Mouse (Mus musculus) layer of hippocampus, postnatal 10 days (tissue): Measurements from ENCODE around the gene Adamts20. TPM values are rescaled to one million over a fixed set of nuclear protein-coding genes. Genes with fewer than 3 reads are reported as not detected.

Source experiments
- DNase-seq, 2 experiments: peaks; one replicate each; pipeline ENCODE4 v3.0.0; 2021; ENCODE audit warnings: low spot score in 2 of 2
- total RNA-seq, 2 experiments: library from RNA; stranded (reverse); gene quantifications; 2 replicates each; pipeline ENCODE4 v1.2.3; 2021

Adamts20 gene
- total RNA-seq, 2 experiments from 2014 or later, result 10.2 to 12.5 TPM

DNA sequence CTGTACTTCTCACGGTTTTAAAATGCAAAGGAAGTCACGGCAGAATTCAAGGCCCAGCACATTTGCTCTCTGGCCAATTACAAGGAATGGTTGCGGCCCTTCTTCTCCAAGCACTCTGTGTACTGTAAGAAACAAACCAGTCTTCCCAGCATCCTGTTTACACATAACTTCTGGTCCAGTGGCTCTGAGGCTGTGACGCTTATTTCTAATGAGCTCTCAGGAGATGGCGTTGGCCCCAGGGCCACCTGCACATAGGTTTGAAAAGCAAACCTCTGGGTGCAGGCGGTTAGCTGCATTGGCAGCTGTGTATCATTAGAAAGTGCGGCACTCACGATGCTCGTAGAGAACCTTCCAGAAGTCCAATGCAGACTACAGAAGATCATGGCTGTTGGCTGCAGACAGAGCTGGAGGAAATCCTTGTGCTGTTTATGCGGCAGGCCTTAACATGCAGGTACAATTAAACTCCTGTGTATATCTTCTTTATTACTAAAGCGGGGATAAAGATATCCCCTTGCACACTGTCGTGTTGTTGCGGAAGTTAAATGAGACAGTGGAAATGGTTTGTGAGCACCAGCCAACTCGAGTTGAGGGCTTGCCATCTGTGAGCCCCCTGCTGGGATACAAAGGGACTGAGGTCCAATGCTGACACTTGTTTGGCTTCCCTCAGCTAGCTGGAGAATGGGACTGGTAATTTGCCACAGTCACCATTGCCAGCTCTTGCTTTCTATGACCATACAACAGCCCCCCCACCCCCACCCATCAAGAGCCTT, 210.9 kb downstream of the Adamts20 start:
- DNase-seq, result peak; percentile 78 to 82

DNA sequence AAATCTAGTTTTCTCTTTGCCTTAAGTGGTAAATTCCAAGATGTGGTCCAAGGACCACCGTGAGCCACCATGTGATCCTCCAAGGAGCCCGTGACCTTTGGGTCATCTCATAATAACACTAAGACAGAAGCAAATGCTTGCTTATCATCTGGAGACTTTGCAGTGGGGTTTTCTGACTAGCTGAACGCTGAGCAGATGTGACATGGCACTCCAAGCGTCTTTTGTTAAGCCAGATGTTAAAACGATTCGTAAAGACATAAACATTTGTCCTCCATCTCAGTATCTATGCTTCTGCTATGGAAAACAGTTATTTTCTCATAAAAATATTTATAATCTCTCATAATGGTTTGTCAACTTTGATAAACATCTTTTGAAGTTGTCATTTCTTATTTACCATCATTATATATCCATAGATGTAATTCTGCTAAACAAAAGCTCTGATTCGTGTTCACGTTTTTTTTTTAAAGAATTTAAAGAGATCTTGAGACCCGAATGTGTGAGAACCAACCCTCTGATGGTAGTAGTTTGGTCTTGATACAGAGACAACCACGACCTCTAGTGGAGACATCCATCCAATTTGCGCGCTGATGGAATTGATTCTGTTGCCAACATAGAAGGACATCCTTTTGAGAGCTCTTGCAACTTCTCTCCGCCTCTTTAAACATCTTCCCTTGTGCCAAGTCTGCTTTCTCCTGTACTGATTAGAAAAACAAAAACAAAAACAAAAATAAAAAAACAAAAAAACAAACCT, 212.1 kb downstream of the Adamts20 start:
- peak; percentile 28 to 44 for DNase-seq

DNA sequence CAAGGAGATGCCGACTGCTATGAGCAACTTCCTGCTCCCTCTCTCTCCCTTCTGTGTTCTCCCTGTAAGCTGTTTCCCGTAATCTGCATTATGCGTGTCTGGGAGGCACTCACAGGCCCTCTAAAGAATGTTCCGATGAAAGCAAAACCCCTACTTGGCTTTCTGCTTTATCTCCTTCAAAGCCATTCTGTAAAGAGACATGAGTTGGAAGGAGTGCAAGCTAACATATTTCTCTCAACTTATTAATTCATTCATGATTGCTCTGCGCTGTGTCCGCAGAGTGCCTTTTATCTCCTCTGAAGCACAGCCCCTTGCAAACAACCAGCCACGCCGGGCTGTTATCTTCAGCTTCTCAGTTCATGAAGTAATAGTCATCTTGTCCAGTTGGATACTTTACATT, 215.5 kb downstream of the Adamts20 start:
- DNase-seq, result no peak

DNA sequence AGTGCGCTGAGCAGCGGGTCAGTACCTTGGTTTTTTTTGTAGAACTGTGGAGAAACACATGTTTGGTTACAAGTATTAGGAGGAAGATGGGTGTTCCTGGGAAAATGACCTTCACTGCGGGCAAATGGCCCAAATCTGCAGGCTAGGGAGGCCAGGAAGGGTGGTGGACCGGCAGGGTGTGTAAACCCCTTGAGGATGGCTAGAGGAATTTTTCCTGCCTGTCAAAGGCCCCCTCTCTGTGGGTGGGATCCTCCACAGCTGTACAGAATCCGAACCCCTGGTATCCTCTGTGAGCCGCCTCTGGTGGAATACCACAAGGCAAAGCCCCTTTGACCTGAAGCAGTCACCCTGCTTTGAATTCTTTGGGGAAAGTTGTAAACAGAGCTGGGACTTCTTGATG, 216.8 kb downstream of the Adamts20 start:
- no peak for DNase-seq

DNA sequence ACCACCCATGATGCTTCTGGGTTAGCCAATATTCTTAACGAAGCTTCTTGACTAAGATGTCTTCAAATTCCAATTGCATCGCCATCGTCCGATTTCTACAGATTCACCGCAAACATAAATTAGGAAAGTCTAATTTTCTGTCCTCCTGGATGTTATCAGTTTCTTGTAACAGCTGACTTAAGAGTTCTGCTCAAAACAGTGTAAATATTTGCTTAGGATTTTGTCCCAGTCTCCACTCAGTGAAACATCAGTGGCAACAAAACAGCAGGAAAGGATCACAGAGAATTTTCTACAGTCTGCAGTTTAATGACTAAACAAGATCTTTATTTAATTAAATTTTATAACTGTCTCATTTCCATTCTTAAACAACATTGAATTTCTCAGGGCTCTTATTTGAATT, 218.5 kb downstream of the Adamts20 start:
- DNase-seq, result no peak

DNA sequence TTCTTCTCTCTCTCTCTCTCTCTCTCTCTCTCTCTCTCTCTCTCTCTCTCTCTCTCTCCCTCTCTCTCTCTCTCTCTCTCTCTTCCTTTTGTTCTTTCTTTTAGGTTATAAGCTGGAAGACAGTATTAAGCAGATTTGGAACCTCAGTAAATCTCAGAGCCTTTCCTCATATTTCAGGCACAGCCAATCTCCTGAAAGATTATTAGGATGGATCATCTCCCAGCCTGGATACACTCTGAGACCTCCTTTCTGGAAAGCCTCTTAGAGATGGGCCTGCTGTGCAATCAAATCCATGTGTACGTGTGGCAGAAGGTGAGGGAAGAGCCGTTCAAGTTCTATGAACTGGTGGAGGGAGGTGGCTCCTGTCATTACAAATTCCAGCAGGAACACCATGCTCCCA, 220.9 kb downstream of the Adamts20 start:
- no peak for DNase-seq

DNA sequence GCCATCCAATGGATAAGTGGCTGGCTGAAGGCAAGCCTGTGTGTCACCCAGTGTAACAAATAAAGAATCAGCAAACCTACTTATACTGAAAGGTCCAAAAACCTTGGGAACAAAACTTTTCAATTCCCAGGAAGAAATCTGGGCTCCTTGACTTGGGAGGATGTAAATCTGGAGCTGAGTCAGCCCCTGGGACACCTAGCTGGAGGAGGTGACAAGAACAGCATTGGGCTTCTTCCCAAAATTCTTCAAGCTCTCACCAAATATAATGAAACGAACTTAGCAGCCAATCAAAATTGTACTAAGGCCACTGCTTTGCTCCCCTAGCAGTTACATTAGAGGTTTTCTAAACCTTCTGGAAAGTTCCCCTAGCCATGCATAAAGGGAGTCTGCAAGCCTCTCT, 223.1 kb downstream of the Adamts20 start:
- DNase-seq, result no peak

DNA sequence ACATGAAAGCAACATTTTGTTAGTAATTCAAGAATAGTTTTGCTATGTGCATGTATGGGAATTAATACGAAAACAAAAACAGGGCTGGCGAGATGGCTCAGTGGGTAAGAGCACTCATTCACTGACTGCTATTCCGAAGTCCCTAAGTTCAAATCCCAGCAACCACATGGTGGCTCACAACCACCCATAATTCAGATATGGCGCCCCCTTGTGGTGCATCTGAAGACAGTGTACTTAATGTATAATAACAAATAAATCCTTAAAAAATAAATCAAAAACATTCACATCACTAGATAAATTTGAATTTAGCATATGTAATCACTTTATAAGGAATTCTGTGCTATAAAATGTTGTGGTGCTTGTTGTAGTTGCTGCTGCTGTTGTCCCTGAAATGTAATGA, 225.6 kb downstream of the Adamts20 start:
- DNase-seq, result no peak

DNA sequence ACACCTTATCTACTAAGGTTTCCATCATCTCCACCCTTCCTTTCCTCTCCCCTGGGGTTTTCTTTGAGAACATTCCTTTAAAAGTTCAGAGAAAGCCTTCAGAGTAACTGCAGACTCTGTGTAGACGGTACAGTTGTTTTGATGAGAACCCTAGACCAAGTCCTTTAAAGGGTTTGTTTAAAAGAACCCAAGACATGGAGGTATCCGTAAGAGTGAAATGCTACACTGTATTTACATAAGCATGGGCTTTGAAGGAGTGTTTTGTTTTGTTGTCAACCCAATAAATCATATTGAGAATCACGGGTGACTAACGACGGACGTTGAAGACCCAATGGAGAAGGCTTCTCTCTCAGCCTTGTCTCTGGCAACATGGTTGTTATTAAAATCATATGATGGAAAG, 226.1 kb downstream of the Adamts20 start:
- no peak for DNase-seq

DNA sequence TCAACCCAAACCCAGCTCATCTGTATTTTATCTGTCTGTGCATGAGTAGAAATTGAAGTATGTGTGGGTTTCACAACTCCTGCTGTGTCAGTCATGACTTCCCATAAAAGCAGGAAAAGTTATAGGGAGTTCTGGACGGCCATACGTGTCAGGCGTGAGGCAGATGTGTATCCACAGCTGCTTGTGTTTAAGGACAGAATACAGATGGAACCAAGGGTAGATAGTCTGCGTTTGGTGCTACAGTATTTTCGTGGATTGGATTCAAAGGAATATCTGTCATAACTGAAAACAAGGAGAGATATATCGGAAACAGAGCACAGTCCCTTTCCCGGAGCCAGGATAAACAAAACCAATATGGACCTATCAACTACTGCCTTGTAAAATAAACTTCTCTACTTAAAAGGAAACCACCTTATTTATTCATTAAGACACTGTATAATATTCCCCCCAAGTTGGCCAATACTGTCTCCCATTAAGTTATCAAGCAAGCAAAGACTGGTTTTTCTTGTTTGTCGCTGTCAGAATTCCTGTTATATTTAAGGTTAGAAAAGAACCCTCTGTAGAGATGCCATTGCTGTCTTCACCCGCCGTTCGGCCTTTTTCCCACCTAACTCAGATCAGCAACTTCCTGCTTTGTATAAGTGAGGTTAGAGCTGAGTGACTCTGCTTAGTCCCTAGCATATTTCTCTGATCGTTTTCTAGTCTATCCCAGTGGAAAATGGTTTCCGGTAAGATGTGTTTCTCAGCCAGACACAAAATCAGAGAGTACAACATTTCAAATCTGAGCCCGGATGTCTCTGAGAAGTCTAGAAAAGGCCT, 227.0 kb downstream of the Adamts20 start:
- DNase-seq, result no peak

DNA sequence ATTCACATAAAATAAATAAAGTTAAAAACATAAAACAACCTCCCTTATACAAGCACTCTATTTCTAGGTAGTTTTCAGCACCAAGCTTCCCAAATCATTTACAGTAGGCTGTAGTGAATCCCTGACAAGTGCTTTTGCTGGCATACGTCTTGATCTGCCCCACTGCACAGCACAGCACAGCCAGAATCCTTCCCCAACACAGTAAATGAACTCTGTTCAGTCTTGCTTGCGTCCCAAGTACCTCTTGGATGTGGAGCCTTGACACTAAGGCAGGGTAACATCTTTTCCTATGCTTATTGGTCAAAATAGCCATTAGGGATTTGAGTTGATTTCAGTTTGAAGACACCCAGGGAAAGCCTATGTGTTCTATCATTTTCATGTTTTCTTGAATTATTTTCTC, 228.5 kb downstream of the Adamts20 start:
- DNase-seq, result no peak

DNA sequence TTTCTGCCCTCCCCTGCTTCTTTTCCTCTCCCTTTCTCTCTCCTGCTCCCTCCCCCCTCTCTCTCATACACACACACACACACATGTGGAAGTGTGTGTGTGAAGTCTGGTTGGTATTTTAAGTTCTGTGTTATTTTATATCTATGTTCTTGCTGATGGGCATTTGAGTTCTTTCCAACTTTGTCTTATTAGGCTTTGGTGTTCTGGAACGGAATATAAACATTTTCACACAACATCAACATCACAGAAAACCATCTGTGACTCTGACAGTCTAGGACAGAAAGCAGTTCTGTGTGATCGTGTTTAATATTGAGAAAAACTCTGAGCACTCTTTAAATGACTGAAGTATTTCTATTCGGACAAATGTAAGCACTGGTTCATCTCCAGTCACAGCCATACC, 229.1 kb downstream of the Adamts20 start:
- DNase-seq, result no peak

DNA sequence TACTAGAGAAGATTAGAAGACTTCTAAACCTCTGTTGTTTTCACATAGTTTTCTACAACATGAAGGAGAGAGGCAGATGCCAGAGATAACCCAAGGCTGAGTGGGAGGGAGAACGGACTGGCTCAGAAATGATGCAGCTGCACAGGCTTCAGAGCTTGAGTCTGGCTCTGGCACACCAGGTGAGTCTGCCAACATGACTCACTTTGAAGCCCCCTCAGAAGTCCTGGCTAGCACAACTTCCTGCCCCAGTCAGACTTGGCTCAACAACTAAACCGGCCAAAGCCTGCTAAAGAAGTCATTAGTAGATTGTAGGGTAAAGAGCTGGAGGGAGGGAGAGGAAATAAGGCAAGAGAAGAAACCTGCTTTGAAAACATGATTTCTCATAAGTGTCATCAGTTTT, 230.0 kb downstream of the Adamts20 start:
- no peak for DNase-seq

DNA sequence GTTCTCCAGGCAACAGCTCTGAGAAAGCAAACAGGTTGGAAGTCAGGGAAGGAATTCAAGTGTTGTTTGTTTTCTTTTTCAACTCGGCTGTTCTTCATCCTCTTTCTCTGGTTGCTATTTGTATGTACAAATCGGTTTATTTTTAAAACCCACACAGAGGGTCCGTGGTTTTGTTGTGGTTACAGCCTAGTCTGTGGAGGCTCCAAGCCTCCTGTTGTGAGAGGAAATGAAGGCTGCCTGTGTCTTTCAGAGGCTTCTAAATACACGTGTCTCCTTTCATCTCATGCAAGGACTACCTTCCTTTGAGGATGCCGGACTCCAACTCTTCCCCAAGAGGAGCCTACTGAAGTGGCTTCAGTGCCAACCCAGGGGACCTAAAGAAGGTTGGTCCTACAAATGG, 234.0 kb downstream of the Adamts20 start:
- no peak for DNase-seq

DNA sequence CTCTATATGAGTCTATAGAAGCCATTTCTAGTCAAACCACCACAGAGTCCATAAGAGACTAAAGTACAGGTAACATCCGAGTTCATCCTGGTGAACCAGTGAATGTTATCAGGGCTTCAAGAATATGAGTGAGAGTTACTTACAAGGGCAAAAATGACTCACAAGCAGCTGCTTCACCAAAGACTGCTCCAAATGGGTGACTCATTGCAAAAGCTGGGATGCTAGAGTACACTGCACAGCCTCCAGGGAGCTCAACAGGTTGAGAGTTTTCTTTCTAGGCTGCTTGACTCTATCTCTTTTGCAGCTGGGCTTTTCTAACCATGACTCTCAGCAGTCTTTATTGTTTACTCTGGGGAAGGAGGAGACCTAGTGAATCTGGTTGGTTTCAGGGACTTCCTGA, 237.8 kb downstream of the Adamts20 start:
- no peak for DNase-seq

DNA sequence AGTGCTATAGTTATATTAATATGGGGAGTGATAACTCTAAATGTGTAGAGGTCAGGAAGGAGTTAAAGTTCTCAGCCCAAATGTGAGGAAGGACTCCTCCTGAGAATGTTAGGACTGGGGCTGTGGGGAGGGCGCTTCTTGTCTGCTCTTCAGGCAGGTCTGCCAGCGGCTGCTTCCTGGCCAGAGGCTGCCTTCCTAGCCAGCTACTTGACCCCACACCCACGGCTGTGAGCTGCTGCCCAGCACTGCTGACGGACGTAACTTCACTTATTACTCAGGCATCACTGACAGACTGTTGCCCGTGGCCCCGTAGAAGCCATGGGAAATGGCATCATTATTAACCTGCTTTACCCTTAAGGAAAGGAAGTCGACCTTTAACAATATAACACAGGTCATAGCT, 242.1 kb downstream of the Adamts20 start:
- no peak for DNase-seq

DNA sequence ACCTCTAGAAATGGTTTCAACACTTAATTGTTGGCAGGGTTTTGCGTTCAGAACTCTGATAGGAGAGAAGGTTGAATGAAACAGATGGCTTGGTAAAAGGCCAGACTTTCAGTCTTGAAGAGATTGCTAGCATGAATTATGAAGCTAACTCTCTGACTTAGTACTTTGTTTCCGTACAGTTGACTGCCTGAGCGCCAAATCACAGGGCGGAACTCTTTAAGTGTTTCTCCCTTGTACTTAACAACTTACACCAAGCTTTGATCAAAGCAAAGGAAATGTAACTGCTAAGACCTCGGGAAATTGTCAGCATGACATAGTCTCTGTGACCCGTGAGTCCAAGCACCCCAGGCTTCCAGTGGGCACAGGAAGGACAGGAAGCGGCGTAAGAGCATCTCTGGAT, 244.5 kb downstream of the Adamts20 start:
- DNase-seq, result no peak

Other genes starting within 250 kb of the Adamts20 start
- gene Pus7l, start 78.1 kb upstream of the Adamts20 start, total RNA-seq, result 1 to 10 TPM; 5.7 to 6.6 TPM
- gene Irak4, start 78.2 kb upstream of the Adamts20 start, total RNA-seq, result 1 to 10 TPM; 1.7 to 1.9 TPM
- 10 to 100 TPM; 46.1 to 48.3 TPM for gene Twf1, start 124.5 kb upstream of the Adamts20 start, total RNA-seq
- gene Tmem117, start 163.8 kb upstream of the Adamts20 start, total RNA-seq, result 10 to 100 TPM; 10.7 to 11.2 TPM